Mouse (Mus musculus) Muller cell, postnatal 12 days (primary cell): ENCODE measurements around the gene Mcf2l.

Experiments
- DNase-seq: peaks from one replicate; pipeline ENCODE4 v3.0.0-alpha.2; 2015; ENCODE audit errors: inconsistent ontology term

Gene Mcf2l

DNA sequence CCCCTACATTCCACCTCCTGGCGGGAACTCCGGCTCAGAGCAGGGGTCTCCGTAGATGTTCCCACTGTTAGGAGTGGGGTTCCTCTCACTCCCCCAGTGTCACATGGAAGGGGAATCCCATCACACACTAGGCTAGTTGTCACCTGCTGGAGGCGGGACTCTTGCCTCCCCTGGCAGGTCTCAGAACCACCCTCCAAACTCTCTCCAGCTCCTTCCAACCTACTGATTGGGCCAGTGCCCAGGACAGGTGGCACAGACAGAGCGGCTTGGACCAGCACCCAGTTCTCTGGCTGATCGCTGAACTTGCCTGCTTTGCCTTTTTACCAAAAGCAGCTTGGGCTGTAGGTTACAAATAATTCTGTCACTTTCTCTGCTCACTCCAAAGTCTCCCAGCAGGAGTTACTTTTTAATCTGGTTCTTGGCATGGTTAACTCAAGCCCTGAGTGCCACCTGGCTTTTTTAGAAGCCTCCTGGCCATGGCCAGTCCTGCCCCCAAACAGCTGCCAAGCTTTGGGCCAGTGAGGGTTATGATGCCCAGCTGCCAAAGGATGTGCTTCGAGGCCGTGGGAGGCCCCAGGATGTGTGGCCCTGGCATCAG, 687 bp downstream of the Mcf2l start:
- DNase-seq = no peak

DNA sequence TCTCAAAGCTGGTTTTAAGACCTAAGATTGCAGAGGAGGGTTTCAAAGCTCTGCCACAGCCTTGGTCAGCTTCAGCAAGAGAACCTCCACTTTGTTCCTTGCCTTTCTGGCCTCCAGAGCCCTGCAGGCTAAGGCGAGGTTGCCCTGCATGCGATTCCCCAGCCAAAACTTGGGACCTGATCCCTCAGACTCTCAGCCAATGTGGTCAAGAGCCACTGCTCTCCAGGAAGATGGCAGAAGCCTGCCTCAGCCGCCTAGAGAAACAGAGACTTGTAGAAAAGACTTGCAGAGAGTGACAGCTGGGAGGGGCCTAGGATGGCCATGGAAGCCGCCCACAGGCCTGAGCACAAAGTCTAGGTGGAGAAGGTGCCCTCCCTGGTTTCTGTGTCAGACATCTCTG, 1.4 kb downstream of the Mcf2l start:
- no peak for DNase-seq

DNA sequence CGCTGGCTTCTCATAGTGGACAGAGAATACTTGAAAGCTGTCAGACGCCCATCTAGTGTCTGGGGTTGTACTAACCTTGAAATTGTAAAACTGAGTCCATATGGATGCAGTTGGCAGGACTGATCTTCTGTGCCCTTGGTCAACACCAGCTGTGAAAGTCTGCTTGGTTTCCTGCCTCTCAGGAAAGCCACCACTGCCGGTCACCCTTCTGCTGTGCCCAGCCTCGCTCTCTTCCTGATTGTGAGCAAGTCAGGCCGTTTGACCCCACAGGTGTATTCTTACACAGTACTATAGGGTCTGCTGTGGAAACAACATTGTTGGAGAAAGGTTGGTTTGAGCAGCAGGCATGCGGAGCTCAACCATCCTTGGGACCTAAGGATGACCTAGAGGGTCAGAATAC, 3.5 kb downstream of the Mcf2l start:
- no peak for DNase-seq

DNA sequence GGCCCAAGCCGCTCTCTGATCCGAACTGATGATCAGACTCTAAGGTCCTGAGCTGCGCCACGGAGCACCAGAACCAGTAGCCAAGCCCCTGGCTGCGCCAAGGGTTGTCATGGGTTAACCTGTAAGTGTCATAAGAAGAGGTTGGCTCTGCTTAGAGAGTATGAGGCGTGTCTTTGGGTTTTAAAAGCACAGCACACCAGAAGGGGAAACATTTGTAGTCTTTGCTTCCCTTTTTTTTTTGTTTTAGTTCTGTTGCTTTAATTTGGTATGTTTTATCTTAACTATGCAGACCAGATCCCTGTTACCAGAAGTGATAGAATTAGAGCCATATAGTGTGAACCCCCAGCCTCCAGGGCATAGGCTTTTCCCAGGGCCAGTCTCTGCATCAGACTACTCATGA, 6.6 kb downstream of the Mcf2l start:
- no peak for DNase-seq

DNA sequence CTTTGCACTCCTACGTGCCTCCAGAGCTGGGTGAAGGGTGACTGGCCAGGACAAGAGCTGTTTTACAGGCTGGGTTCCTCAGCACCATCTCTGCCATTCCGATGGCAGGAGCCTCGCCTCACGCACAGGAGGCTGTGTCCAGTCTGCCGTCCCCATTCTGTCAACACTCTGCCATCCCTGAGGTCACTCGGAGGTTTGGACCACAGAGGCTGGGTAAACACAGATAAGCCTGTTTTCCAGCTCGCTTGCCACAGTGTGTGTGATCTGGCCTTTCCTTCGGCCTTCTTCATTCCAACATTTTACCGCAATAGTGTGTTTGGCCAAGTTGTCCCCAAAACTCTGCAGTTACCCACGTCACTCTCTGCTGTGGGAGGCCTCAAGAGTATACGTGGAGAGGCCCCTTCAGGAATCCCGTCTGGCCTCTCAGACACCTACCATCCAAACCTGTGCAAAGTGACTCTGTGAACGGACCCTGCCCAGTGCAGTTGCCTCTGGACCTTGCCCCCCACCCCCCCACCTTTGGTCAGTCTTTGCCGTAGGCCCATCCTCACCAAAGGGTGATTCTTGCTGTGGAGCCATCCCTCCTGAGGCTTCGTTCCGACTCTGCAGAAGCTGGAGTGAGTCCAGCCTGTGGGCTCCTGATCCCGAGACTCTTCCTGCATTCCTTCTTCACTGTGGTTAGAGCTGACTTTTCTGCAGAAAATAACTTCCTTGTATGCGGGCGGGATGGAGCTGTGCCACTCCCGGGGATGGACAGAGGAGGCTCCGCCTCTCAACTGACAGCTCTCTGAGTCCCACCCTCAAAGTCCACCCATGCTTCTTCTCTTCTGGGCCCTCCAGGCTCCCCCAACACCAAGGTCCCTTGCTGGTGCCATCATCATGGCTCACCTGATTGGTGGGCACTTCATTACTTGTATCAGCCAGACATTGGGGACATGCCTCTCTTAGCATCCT, 9.7 kb downstream of the Mcf2l start:
- peak; percentile 43 for DNase-seq

DNA sequence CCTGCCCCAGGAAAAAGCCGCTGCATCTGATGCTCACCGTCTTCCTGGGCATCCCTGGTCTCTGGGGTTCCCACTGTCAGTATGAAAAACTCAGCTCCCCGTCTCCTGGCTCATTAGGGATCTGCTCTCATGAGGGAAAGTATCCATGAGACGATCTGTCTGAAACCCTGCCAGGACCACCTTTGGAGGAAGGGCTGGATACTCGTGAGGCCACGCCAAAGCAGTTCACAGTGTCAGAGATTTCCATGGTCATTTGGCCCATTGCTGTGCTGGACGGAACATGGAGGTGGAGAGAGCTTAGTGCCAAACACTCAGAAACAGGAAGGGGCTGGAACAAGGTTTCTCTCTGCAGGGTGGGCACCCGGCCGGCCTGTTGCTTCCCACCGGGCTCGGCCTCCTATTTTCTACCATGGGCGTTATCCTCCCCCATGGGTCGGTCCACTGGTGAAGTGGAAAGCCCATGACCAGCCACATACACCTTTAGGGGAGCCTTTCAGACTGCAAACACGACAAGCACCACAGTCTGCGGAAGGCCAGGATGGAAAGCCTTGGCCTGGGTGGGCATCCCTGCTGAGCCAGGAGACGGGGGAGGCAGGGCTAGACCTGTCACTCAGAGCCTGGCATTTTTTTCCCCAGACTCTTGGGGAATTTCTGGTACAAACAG, 14.3 kb downstream of the Mcf2l start:
- no peak for DNase-seq

DNA sequence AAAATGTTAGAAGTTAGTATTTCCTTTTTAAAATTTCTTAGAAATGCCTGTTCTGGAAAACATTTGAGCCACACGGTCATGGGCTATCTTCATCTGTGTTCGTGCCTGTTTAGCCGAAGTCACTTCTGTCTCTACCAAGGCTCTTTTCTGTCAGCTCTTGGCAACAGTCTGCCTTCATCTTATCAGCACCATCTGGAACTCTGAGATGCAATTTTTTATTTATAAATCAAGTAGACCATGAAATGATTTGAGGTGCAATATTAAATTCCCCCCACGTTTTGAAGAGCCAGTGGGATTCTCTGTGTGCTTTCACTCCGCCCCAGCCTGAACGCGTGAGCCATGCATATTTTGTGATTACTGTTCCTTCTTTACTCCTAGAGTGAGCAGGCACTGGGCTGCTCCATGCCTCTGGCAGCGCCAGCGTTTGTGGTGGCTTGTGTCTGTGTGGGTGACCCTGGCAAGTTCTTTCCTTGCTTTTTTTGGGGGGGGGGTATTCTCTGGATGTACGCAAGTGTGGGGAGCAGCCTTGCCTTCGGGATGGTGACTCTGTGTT, 15.5 kb downstream of the Mcf2l start:
- no peak for DNase-seq

DNA sequence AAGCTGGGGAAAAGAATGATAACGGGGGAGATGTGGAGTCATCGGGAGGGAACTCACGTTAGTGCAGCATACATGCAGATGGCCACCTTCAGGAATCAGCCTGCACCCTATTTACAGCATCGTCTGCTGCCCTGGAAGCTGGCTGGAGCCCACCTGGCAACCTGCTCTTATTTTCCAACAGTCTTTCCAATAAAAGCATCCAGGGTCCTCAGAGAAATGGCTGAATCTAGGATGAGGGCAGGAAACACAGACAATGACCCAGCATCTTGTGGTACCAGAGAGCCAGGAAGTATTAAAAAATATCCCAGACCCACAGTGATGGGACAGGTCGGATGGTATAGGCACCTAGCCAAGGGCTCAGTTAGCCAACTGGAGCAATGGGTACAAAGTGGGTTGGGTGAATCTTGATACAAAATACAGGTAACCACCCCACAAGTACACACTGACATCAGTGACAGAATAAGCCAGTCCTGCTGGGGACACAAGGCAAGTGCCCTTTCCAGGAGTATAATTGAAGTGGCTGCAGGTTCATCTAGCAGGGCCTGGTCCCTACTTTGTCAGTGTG, 19.4 kb downstream of the Mcf2l start:
- DNase-seq = no peak

DNA sequence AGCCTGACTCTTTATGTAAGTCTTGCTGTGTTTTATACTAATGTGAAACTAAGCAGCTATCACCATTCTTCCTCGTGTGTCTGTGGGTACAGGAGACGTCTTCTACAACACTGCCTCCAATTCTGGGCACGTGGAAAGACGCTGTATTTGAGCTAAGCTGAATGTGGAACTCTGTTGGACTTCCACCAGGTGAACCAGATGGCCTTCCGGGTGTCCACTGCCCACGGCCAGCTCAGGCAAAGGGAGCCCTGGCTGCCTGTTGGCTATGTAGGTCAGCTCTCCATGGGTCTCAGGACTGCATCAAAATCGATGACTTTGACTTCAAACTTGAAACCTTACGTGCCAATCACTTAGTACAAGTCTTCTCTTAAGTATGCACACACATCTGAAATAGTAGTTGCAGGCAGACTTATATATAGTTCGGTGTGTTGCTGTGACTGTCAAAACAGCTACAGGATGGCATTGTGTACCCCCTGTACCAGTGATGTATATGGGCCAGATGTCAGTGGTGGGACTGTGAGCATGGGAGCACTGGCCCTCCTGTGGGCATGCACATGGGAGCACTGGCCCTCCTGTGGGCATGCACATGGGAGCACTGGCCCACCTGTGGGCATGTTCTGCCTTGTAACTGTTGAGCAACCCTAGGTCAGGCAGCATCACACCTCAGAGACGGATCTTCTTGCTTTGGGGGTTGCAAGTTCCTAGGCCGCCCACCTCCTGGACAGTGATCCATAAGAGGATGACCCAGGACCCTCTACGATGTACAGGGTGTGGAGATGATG, 20.4 kb downstream of the Mcf2l start:
- DNase-seq = no peak

DNA sequence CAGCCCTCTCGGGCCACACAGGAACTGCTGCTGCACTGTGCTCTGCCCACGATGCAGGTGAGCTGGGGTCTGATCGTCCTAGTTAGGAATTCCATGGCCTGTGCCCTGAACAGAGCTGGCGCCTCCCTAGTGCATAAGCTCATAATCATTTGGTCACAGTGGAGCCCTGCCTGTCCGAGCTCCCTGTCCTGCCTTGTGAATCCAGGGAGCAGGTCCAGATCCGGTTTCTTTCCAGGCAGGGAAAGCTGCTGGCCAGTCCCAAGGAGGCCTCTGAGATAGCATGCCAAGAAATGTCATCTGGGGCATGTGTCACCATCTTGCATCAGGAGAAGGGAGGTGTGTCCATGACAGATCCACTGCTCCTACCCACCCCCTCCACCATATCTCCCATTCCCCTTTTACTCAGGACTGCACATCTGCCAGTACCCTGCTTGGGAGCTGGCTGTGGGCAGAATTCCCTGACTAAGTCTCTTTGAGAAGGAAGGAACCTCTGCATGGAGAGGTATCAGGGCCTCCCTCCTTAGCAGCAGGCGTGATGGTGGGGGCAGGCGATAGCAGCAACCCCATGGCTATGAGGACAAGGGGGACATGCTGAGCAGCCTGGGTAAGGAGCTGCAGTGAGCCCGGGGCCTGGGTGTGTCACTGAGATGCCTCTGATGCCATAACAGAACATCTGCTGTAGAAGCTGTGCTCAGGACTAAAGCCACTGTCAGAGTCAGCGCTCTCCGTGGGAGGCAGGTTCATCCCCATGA, 21.4 kb downstream of the Mcf2l start:
- DNase-seq = no peak

DNA sequence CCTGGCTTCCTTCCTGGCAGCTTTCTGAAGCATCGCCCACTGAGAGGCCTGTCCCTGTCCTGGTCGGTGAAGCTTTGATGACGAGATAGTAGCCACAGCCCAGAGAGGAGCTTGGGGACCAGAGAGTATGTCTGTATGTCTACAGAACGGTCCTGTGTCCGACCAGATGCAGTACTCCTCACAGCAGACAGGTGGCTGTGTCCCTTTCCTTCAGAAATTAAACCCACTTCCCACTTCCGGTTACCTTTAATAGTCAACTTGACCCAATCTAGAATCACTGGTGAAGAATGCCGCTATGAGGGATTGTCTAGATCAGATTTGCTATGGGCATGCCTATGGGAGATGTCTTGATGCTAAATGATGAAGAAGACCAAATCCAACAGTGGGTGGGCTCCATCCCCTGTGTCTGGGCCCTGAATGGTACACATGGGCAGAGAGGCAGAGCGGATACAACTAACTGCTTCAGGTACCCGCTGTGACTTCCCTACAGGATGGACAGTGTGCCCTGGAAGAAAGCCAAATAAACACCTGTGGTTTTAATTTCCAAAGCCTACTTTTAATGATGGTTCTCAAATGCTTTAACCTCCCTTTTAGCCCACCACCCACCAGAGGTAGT, 22.0 kb downstream of the Mcf2l start:
- no peak for DNase-seq

DNA sequence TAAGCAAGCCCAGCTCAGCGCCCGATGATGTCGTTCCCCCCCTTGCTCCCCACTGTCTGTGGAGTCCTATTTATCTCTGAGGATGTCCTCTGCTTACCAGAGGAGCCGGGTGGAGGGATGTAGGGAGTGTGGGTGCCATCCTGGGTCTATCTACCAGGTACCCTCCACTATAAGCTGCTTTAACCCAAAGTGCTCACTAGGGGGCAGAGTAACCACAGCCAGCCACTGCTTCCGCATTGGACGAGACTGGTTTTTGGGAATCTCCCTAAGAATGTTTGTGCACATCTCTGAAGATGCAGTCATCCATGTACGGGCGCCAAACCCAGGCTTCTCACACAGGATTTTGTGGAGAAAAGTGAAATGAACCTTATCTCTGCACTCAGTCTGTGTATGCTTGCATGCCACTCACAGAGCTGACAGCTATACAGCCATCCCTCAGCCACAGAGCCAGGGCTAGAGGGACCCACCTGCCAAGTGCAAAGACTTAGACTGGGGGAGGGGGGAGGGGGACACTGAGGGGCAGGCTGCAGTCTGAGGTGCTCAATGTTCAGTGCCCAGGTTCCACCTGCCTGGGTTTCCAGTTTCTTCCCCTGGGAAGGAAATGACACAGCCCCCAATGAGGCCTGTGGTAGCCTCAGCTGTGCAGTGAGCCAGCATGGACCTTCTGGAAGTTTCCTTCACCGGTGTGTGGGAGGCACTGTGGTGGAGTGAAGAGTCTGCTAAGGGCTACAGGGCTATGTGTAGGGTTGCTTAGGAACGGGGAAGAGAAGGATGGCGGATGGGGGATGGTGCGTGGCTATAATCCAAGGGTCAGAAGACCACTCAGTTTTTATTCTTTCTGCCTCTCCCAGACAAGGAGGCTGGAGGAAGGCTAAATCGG, 23.1 kb downstream of the Mcf2l start:
- peak; percentile 49 for DNase-seq

DNA sequence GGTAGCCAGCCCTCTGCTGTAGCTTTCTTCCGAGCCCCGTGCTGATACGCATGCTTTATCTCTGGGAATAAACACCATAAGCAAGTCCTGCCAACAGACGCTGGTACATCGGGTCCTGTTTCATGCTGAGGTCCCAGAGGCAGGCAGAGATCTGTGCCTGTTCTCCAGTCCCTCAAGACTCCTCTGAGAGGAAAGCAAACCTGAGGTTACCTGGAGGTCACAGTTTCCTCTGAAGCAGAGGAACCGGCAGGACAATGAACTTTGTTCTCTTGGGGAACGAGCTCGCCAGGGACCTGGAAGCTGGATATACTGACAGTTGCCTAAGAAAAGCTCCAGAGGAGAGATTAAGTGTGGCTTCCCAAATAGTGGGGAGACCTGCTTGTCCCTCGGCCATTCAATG, 24.2 kb downstream of the Mcf2l start:
- DNase-seq = no peak

DNA sequence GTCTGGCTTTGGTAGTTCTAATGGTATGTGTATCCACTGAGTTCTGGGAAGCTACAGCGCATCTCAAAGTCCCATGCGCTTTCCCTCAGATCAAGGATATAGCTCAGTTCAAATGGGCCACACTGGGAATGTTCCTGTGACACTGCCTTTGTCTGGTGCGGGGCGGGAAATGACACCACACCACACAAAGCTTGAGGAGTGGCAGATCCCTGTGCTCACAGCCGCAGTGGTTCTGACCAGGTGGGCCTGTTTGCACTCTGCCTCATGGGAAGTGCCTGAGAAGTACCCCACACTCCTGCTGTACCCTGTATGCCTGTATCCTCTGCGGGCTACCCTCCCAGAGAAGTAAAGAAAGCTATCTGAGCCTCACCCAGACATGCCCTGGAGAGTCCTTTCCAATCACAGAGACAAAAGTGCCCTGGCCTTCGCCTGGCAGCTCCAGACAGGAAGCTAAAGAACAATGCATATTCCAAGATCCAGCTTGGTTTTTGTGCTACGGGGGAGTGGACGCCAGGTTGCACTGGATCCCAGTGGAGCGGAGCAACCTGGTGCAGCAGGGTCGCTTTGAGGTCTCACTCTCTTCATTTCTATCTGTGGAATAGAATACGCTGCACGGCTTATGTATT, 30.3 kb downstream of the Mcf2l start:
- no peak for DNase-seq

DNA sequence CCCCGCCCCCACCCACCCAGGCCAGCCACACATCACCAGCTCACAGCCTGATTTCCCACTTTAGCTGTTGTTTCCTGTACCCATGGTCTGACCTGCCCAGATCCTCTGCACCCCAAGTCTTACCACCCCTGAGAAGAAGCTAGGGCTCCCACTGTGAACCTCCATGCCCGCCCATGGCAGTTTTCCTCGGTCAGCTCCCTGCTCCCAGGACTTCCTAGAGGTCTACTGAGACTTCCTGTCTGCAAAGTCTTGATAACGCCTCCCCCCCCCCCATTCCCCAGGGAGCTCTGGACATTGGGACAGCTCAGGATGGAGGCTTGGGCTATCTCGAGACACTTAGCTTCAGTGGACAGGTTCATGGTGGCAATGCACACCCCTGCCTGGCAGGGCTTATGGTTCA, 31.5 kb downstream of the Mcf2l start:
- DNase-seq = no peak

DNA sequence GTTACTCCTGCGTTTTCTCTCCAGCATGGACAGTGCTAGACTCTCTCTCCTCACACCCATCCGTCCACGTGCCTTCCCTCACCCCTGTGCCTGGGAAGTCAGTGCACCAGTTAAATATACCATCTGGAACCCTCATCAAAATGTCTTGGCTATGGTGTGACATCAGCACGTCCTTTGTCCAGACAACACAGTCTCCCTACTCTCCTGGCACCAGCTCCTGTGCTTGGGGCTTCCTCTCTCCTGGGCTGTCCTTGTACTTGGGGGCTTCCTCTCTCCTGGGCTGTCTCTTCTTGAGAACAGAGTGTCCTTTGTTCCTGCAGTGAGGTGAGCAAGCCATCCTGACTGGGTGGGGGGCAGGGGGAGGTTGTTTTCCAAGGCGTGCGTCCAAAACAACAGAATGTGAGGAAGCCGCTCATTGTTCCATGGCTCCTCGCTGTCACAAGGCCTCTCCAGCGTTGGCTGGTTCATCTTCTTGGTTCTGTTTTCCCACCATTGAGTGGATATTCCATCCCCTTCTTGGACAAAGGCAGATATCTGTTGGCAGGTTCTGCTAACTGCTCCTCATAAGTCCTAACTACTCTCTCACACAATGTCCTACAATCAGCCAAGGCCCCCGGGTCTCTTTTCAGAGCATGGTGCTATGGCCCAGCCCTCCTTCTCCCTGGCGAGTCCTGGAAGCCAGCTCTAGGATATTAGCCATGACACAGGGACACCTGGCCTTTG, 32.2 kb downstream of the Mcf2l start:
- peak; percentile 47 for DNase-seq

DNA sequence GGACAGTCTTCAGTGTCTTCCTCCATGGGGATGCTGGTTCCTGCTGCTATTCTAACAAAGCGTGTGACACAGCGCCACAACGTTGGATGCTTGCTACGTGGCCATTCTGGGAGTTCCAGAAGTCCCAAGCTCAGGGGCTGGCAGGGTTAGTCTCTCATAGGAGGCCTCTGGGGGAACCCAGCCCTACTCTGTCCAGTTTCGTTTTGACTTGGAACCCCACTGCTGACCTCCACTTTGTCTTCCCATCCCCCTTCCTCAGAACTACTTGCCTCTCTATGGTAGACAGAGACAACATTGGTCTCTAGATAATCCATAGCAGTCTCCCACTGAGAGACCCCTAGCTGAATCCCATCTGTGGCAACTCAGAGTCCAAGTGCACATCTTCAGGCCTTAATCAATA, 33.0 kb downstream of the Mcf2l start:
- DNase-seq = no peak

DNA sequence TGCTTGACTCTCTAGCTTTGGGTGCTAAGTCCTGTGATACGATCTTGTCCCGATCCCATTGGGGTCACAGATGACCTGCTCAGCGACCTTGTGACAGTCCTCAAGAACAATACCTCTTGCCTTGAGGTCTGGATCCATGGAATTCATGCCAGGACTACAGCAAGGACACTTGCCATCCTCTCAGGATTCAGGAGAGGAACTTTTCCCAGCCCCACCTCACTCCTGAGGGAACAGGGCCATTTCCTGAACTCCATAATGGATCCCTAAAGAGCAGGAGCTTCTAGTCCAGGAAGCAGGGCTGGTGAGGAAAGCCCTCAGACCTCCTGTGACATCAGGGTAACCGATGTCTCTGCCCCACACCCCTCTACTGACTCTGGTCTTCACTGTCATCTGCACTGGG, 34.1 kb downstream of the Mcf2l start:
- DNase-seq = no peak
